Mouse (Mus musculus) leukemia stem cell, adult 10-12 weeks (primary cell): ENCODE measurements around the gene Rnase13. TPM values are rescaled to one million over a fixed set of nuclear protein-coding genes. Genes with fewer than 3 reads are reported as not detected.

Source experiments
- polyA plus RNA-seq: library from polyadenylated mRNA; stranded (reverse); fragments of >175 nt; gene quantifications from 2 replicates; pipeline ENCODE4 v1.2.3, GENCODE M21; 2012; ENCODE audit warnings: low replicate concordance

The Rnase13 gene
- not detected in 2 replicates for polyA plus RNA-seq

GRCm38 (mm10) chr14:51922571-51922865 lies at the start of gene Rnase13:
Rnase13 (minus strand) TSS chr14:51922773.

GRCm38 (mm10) chr14:51918125-51918524 lies 4.4 kb downstream of the Rnase13 start, which contains the start of gene Tppp2:
Tppp2 (plus strand) TSS chr14:51918425.

GRCm38 (mm10) chr14:51913960-51914762 lies 8.4 kb downstream of the Rnase13 start, which contains the start of gene Ndrg2:
Ndrg2 (minus strand) TSS chr14:51914158.

GRCm38 (mm10) chr14:51892191-51892939 lies 30.2 kb downstream of the Rnase13 start, which contains the start of gene Slc39a2:
Slc39a2 (plus strand) TSS chr14:51892889.

GRCm38 (mm10) chr14:51884598-51885331 lies 37.8 kb downstream of the Rnase13 start, which contains the start of gene Mettl17:
Mettl17 (plus strand) TSS chr14:51884842.

Other genes starting within 250 kb of the Rnase13 start
- gene Gm17079, start 227.3 kb downstream of the Rnase13 start, polyA plus RNA-seq, result not detected in 2 replicates
- not detected in 2 replicates for gene Gm5800, start 205.6 kb downstream of the Rnase13 start, polyA plus RNA-seq
- not detected in 2 replicates for gene Ang4, start 149.2 kb downstream of the Rnase13 start, polyA plus RNA-seq
- not detected in 2 replicates for gene AY358078, start 122.7 kb downstream of the Rnase13 start, polyA plus RNA-seq
- not detected in 2 replicates for gene Ear6, start 69.1 kb downstream of the Rnase13 start, polyA plus RNA-seq
- 1.7 and 22.2 TPM in 2 replicates for gene Mettl17, start 37.9 kb downstream of the Rnase13 start, polyA plus RNA-seq
- gene Slc39a2, start 29.9 kb downstream of the Rnase13 start, polyA plus RNA-seq, result 0.07 TPM in 1 of 2 replicates, not detected in the other
- 2.5 and 3.3 TPM in 2 replicates for gene Ndrg2, start 8.6 kb downstream of the Rnase13 start, polyA plus RNA-seq
- gene Tppp2, start 4.3 kb downstream of the Rnase13 start, polyA plus RNA-seq, result not detected in 2 replicates
- gene Arhgef40, start 61.9 kb upstream of the Rnase13 start, polyA plus RNA-seq, result 192 and 325 TPM in 2 replicates
- gene Tmem253, start 92.9 kb upstream of the Rnase13 start, polyA plus RNA-seq, result not detected in 2 replicates
- 60.3 and 76.3 TPM in 2 replicates for gene Zfp219, start 98.0 kb upstream of the Rnase13 start, polyA plus RNA-seq
- gene Olfr221, start 119.7 kb upstream of the Rnase13 start, polyA plus RNA-seq, result not detected in 2 replicates
- gene Hnrnpc, start 181.3 kb upstream of the Rnase13 start, polyA plus RNA-seq, result 8.3 and 14.3 TPM in 2 replicates
- gene Rpgrip1, start 187.9 kb upstream of the Rnase13 start, polyA plus RNA-seq, result 0.23 and 0.32 TPM in 2 replicates